Mouse (Mus musculus): Measurements from ENCODE around the gene Pklr.
"Not testable (repeated sequence)": the region's sequence is repeated elsewhere in the genome, so short reads cannot be mapped to it uniquely, and the experiment has no call there.

Gene Pklr

GRCm38 (mm10) chr3:89124241-89124640 lies 11.7 kb upstream of the Pklr start:
- peak; percentile 22 for DNase-seq (ENCODE audit: low read depth)

- DNase-seq (ENCODE audit: low read depth): no peak
Measured at GRCm38 (mm10) chr3:89125981-89126380, 10.0 kb upstream of the Pklr start.

- DNase-seq (ENCODE audit: low read depth): no peak
Measured at GRCm38 (mm10) chr3:89129908-89130307, 6.0 kb upstream of the Pklr start.

GRCm38 (mm10) chr3:89131816-89132215 lies 4.1 kb upstream of the Pklr start:
- DNase-seq (ENCODE audit: low read depth): no peak

GRCm38 (mm10) chr3:89132285-89133062 lies 3.5 kb upstream of the Pklr start:
- no peak for DNase-seq (ENCODE audit: low read depth)

GRCm38 (mm10) chr3:89133063-89133450 lies 2.9 kb upstream of the Pklr start:
- no peak for DNase-seq (ENCODE audit: low read depth)

GRCm38 (mm10) chr3:89133752-89134151 lies 2.2 kb upstream of the Pklr start:
- no peak for DNase-seq (ENCODE audit: low read depth)

- no peak for DNase-seq (ENCODE audit: low read depth)
Measured at GRCm38 (mm10) chr3:89136365-89136764, 423 bp downstream of the Pklr start.

GRCm38 (mm10) chr3:89144821-89145220 lies 8.9 kb downstream of the Pklr start:
- no peak for DNase-seq (ENCODE audit: low read depth)

GRCm38 (mm10) chr3:89145566-89145965 lies 9.6 kb downstream of the Pklr start:
- no peak for DNase-seq (ENCODE audit: low read depth)

- no peak for DNase-seq (ENCODE audit: low read depth)
Measured at GRCm38 (mm10) chr3:89147101-89147978, 11.4 kb downstream of the Pklr start.

- no peak for DNase-seq (ENCODE audit: low read depth)
Measured at GRCm38 (mm10) chr3:89147979-89148311, 12.0 kb downstream of the Pklr start.

GRCm38 (mm10) chr3:89148567-89148966 lies 12.6 kb downstream of the Pklr start:
- no peak for DNase-seq (ENCODE audit: low read depth)

- no peak for DNase-seq (ENCODE audit: low read depth)
Measured at GRCm38 (mm10) chr3:89152084-89152835, 16.3 kb downstream of the Pklr start.

- DNase-seq (ENCODE audit: low read depth): no peak
Measured at GRCm38 (mm10) chr3:89156951-89157350, 21.0 kb downstream of the Pklr start.

GRCm38 (mm10) chr3:89158651-89159050 lies 22.7 kb downstream of the Pklr start:
- no peak for DNase-seq (ENCODE audit: low read depth)

GRCm38 (mm10) chr3:89159211-89159610 lies 23.3 kb downstream of the Pklr start:
- peak; percentile 48 for DNase-seq (ENCODE audit: low read depth)

- peak; percentile 70 for DNase-seq (ENCODE audit: low read depth)
Measured at GRCm38 (mm10) chr3:89159616-89160344, 23.8 kb downstream of the Pklr start, which contains the start of gene Hcn3. Hcn3 (minus strand) TSS chr3:89160196.

- not testable (repeated sequence) for DNase-seq (ENCODE audit: low read depth)
Measured at GRCm38 (mm10) chr3:89161207-89161606, 25.3 kb downstream of the Pklr start.

- DNase-seq (ENCODE audit: low read depth): no peak
Measured at GRCm38 (mm10) chr3:89161786-89162185, 25.8 kb downstream of the Pklr start.

- DNase-seq (ENCODE audit: low read depth): peak; percentile 51
Measured at GRCm38 (mm10) chr3:89163123-89163522, 27.2 kb downstream of the Pklr start.
